Mouse (Mus musculus) liver, adult 2 months (tissue): ENCODE measurements around the gene Ptpra. TPM values are rescaled to one million over a fixed set of nuclear protein-coding genes. Genes with fewer than 3 reads are reported as not detected.
A peak's percentile ranks its signal among the peaks of the same experiment; 100 is the strongest.

Experiments used
- DNase-seq: peaks from one replicate; pipeline ENCODE4 v3.0.0-alpha.2; 2011; ENCODE audit warnings: low read depth, low spot score; ENCODE audit errors: extremely low read depth
- H3K27ac ChIP-seq: fragments of 200-500 bp; replicated peaks from 2 replicates; pipeline ENCODE4 v1.5.1; 2012; ENCODE audit warnings: low read depth, mild to moderate bottlenecking, control low read depth, inconsistent platforms, low read length; ENCODE audit not compliant: insufficient read depth
- H3K27me3 ChIP-seq: fragments of 200-500 bp; 2 replicates; pipeline ENCODE4 v1.6.1; 2012; ENCODE audit warnings: mild to moderate bottlenecking, moderate library complexity, low read length, inconsistent platforms; ENCODE audit not compliant: control insufficient read depth, insufficient read depth
- H3K36me3 ChIP-seq: fragments of 200-500 bp; 2 replicates; pipeline ENCODE4 v1.6.1; 2012; ENCODE audit warnings: low read length, inconsistent platforms; ENCODE audit not compliant: control insufficient read depth, insufficient read depth
- H3K4me1 ChIP-seq: fragments of 200-500 bp; 2 replicates; pipeline ENCODE4 v1.6.1; 2011; ENCODE audit warnings: low read length; ENCODE audit not compliant: control insufficient read depth, insufficient read depth
- H3K4me3 ChIP-seq: fragments of 200-500 bp; 2 replicates; pipeline ENCODE4 v1.5.1; 2011; ENCODE audit warnings: low read depth, mild to moderate bottlenecking, control low read depth, low read length, moderate library complexity; ENCODE audit not compliant: insufficient read depth
- H3K79me2 ChIP-seq: fragments of 200-500 bp; 2 replicates; pipeline ENCODE4 v1.6.1; 2012; ENCODE audit warnings: inconsistent platforms, mild to moderate bottlenecking, low read length, moderate library complexity; ENCODE audit not compliant: control insufficient read depth, insufficient read depth
- H3K9ac ChIP-seq: fragments of 200-500 bp; 2 replicates; pipeline ENCODE4 v1.6.1; 2012; ENCODE audit warnings: low read depth, mild to moderate bottlenecking, control low read depth, inconsistent platforms, low read length
- CTCF ChIP-seq: fragments of 200-500 bp; IDR thresholded peaks from 2 replicates; pipeline ENCODE4 v1.5.1; 2011; ENCODE audit warnings: low read depth, low read length, control low read depth
- POLR2A ChIP-seq: fragments of 200-500 bp; IDR thresholded peaks from 2 replicates; pipeline ENCODE4 v1.6.1; 2011; ENCODE audit warnings: low read length, control low read depth; ENCODE audit not compliant: insufficient read depth; ENCODE audit errors: extremely low read depth
- WGBS: fragments of 180-500 bp; shearing (Covaris S2); methylation state at CpG from one replicate; pipeline ENCODE4 v1.1.7; 2018; 5-methylcytosine and 5-hydroxymethylcytosine counted together
- polyA plus RNA-seq: library from polyadenylated mRNA; depleted of rRNA; stranded (reverse); fragments of >200 nt; gene quantifications from 2 replicates; pipeline ENCODE4 v1.2.3, GENCODE M21; 2012; rRNA removed
- total RNA-seq: library from RNA; depleted of rRNA; stranded (reverse); fragments of >200 nt; gene quantifications from 2 replicates; pipeline ENCODE4 v1.2.3, GENCODE M21; 2014; rRNA removed

Ptpra gene
- 24.8 and 25.9 TPM in 2 replicates for total RNA-seq
- polyA plus RNA-seq = 19.6 and 23.9 TPM in 2 replicates

DNA sequence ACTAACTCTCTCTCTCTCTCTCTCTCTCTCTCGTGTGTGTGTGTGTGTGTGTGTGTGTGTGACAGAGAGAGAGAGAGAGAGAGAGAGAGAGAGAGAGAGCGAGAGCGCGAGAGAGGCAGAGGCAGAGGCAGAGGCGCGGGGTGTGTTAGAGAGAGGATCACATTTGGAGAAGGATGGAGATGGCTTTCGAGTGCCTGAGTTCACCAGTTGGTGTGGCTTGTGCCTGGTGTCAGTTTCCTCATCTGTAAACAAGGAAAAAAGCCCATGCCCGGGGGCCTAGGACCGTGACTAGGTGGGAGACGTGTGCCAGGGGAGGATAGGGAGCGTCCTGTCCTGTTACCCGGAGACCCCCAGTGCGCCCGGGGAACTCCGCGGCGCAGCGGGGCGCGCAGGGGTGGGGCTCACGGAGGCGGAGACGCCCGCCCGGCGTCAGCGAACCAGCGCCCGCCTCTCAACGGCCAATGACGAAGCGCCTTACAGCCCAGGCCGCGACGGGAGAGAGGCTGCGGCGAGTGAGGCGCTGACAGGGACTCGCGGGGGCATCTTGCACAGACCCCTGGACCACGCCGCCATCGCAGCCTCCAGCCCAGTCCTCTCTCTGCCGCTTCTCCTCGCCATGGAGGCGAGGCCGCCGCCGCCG, at the start of gene Ptpra:
Gene Ptpra (plus strand): TSS at position 485 of the 640 bp plus-strand sequence.
- no peaks in the 10 kb centered on the region for H3K36me3 ChIP-seq
- DNase-seq = peak; percentile 64
- peaks cover 19% of the 10 kb centered on the region; the same call in 1 of the 2 replicates for H3K79me2 ChIP-seq
- TF ChIP-seq CTCF = no peak
- TF ChIP-seq POLR2A = peak; percentile 72; the same call in 1 of the 2 replicates
- peak within 1 kb of the TSS; percentile 72 for H3K27ac ChIP-seq
- peak within 1 kb of the TSS; percentile 80 for H3K4me3 ChIP-seq
- H3K4me1 ChIP-seq = peaks cover 15% of the 10 kb centered on the region
- H3K27me3 ChIP-seq = no peaks in the 10 kb centered on the region
- WGBS = under 1% methylated on average over 50 of the region's 50 CpGs
- peak within 1 kb of the TSS; percentile 96 for H3K9ac ChIP-seq

DNA sequence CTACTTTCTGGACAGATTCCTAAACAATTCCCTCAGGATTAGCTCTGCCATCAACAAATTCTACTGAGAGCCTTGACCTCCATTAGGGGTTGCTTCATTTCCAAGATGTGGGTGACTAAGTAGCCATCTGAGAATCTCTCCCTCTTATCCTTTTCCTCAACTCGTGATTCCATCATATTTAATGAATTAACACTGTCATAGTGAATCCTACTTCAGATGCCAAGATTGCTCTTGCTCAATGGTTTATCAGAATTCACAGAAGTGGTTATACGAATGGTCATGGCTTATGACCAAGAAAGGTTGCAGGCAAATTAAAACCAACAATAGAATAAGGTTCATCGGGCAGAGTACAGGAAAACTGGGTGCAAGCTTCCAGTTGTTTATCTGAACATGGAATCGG, 48.2 kb upstream of the Ptpra start:
- Histone ChIP-seq H3K79me2 (no peaks in the 10 kb centered on the region), H3K4me3 (no peak overlapping the region), H3K36me3 (no peaks in the 10 kb centered on the region), H3K27me3 (peaks cover 7% of the 10 kb centered on the region), H3K9ac (no peak overlapping the region), H3K4me1 (no peaks in the 10 kb centered on the region), H3K27ac (no peak overlapping the region)
- peak; percentile 43 for DNase-seq
- TF ChIP-seq POLR2A (no peak), CTCF (no peak)
- WGBS = 14% methylated on average over 4 of the region's 4 CpGs

DNA sequence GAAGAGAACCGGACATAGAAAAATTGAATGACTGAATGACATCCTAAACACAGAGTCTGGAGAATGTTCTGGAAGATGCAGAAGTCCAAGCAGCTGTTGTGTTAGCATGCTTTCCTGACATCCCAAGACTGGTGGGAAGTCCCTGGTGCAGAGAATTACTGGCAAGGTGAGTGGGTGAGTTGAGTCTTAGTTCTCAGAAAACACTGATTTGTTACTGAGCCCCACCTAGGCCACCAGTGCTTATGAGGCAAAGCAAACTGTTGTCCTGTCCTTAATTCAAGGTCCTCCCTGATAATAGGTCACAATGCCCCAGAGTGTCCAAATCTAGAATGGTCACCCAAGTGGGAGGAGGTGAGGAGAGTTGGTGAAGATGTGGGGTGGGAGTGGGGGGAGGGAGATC, 45.1 kb upstream of the Ptpra start, which contains the start of the genes Gm28372 and 1700020A23Rik:
Gene Gm28372 (plus strand): TSS at position 301 of the 400 bp plus-strand sequence.
Gene 1700020A23Rik (plus strand): TSS at position 321 of the 400 bp plus-strand sequence.
- WGBS = 83% methylated on average over 1 of the region's 1 CpGs
- no peak within 1 kb of the TSS for H3K9ac ChIP-seq
- H3K27ac ChIP-seq = no peak within 1 kb of the TSS
- no peak within 1 kb of the TSS for H3K4me3 ChIP-seq
- H3K79me2 ChIP-seq = no peaks in the 10 kb centered on the region
- H3K36me3 ChIP-seq = no peaks in the 10 kb centered on the region
- DNase-seq = no peak
- H3K27me3 ChIP-seq = no peaks in the 10 kb centered on the region
- no peaks in the 10 kb centered on the region for H3K4me1 ChIP-seq
- no peak for TF ChIP-seq POLR2A
- TF ChIP-seq CTCF = no peak

DNA sequence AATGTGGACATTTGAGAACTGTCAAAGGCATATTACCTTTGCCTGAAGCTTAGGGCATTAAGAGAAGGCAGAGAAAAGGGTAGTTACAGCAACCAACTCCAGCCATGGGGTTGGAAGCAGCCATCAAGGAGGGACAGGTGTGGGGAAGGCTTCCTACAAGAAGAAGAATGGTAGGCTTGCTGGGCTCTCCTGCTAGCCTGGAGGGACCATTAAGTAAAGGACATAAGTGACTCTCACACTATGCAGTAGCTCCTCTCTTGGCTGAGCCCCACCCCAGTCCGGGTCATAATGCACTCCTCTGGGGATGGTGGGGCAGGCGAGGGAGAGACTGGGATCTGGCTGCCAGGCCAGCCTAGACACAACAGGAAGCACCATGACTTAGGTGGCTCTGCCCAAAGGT, 43.9 kb upstream of the Ptpra start, which contains the start of gene Tmem239:
Gene Tmem239 (plus strand): TSS at position 301 of the 400 bp plus-strand sequence.
- 100% methylated on average over 2 of the region's 2 CpGs for WGBS
- DNase-seq = no peak
- no peaks in the 10 kb centered on the region for H3K36me3 ChIP-seq
- no peaks in the 10 kb centered on the region for H3K4me1 ChIP-seq
- no peaks in the 10 kb centered on the region for H3K27me3 ChIP-seq
- H3K27ac ChIP-seq = no peak within 1 kb of the TSS
- TF ChIP-seq POLR2A = no peak
- TF ChIP-seq CTCF = no peak
- no peak within 1 kb of the TSS for H3K4me3 ChIP-seq
- H3K79me2 ChIP-seq = no peaks in the 10 kb centered on the region
- H3K9ac ChIP-seq = no peak within 1 kb of the TSS

DNA sequence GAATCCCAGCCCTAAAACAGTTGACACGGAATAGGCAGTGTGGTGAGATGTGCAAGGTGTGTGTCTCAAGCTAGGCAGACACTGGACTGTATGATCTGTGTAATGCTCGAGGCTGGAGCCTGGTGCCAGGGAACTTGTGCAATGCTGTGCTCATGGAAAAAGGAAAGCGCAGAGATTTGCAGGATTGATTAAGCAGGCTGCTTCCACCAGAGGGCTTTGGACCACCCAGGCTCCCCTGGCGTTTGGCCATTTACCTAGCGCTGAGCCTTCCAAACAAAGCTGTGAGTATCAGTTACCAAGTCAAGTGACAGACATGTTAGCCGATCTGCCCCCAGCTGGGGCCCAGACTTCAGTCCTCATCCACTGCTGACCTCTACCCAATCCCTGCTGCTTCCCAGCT, 41.9 kb upstream of the Ptpra start:
- DNase-seq = no peak
- Histone ChIP-seq H3K4me3 (no peak overlapping the region), H3K79me2 (no peaks in the 10 kb centered on the region), H3K9ac (no peak overlapping the region), H3K4me1 (no peaks in the 10 kb centered on the region), H3K27me3 (no peaks in the 10 kb centered on the region), H3K27ac (no peak overlapping the region), H3K36me3 (no peaks in the 10 kb centered on the region)
- 25% methylated on average over 6 of the region's 6 CpGs for WGBS
- TF ChIP-seq CTCF (no peak), POLR2A (no peak)
